Mouse (Mus musculus) midbrain, embryonic 16.5 days (tissue): ENCODE measurements around the gene Siglecg. TPM values are rescaled to one million over a fixed set of nuclear protein-coding genes. Genes with fewer than 3 reads are reported as not detected.
A peak's percentile ranks its signal among the peaks of the same experiment; 100 is the strongest.

ENCODE experiments used
- ATAC-seq: fragments of 200-750 bp; cut with Nextera tagmentation; 2 replicates; pipeline ENCODE4 v1.8.0; 2017; ENCODE audit warnings: moderate TSS enrichment
- H3K27ac ChIP-seq: fragments of 300-500 bp; sonication (generic); 2 replicates; pipeline ENCODE4 v1.5.1; 2014; ENCODE audit warnings: mild to moderate bottlenecking, low read length, mixed read lengths
- H3K27me3 ChIP-seq: fragments of 300-500 bp; sonication (generic); 2 replicates; pipeline ENCODE4 v1.6.1; 2014; ENCODE audit warnings: low read depth, low read length, mixed read lengths; ENCODE audit not compliant: control insufficient read depth, insufficient read depth
- H3K36me3 ChIP-seq: fragments of 300-500 bp; sonication (generic); 2 replicates; pipeline ENCODE4 v1.6.1; 2014; ENCODE audit warnings: mild to moderate bottlenecking, low read length, moderate library complexity, mixed read lengths; ENCODE audit not compliant: control insufficient read depth, insufficient read depth
- H3K4me1 ChIP-seq: fragments of 300-500 bp; sonication (generic); 2 replicates; pipeline ENCODE4 v1.6.1; 2014; ENCODE audit warnings: mild to moderate bottlenecking, low read length, mixed read lengths; ENCODE audit not compliant: control insufficient read depth, insufficient read depth
- H3K4me2 ChIP-seq: fragments of 300-500 bp; sonication (generic); 2 replicates; pipeline ENCODE4 v1.6.1; 2014; ENCODE audit warnings: mild to moderate bottlenecking, low read length, mixed read lengths
- H3K4me3 ChIP-seq: fragments of 300-500 bp; sonication (generic); 2 replicates; pipeline ENCODE4 v1.5.1; 2014; ENCODE audit warnings: low read depth, mild to moderate bottlenecking, low read length, moderate library complexity, mixed read lengths
- H3K9ac ChIP-seq: fragments of 300-500 bp; sonication (generic); 2 replicates; pipeline ENCODE4 v1.6.1; 2014; ENCODE audit warnings: low read depth, low read length, mixed read lengths
- H3K9me3 ChIP-seq: fragments of 300-500 bp; sonication (generic); replicated peaks from 2 replicates; pipeline ENCODE4 v1.6.1; 2014; ENCODE audit warnings: mild to moderate bottlenecking, low read length, mixed read lengths; ENCODE audit not compliant: control insufficient read depth, poor library complexity, severe bottlenecking
- WGBS: fragments of 180-500 bp; shearing (Covaris S2); extraction: QIAGEN DNeasy Blood & Tissue Kit; methylation state at CpG from one replicate; pipeline ENCODE4 v1.1.7; 2014; 5-methylcytosine and 5-hydroxymethylcytosine counted together
- polyA plus RNA-seq: library from polyadenylated mRNA; unstranded; fragments of >200 nt; fragmentation: Nextera tagmentation; extraction: Ambion mirVana; gene quantifications from 2 replicates; pipeline ENCODE4 v1.2.1, GENCODE M21; 2015

The Siglecg gene
- polyA plus RNA-seq, 1 experiment from 2014 or later: not detected

GRCm38 (mm10) chr7:43436341-43437255 is 28.6 kb downstream of the Siglecg start, which contains the start of gene Nkg7:
Gene Nkg7, plus strand, starts transcription at chr7:43437073.
- no peaks in the 10 kb centered on the region for H3K9me3 ChIP-seq
- no peak within 1 kb of the TSS for H3K4me2 ChIP-seq
- WGBS: 85% methylated on average over 10 of the region's 10 CpGs
- ATAC-seq: no peak
- H3K27me3 ChIP-seq: no peaks in the 10 kb centered on the region
- H3K4me1 ChIP-seq: no peaks in the 10 kb centered on the region
- H3K4me3 ChIP-seq: no peak within 1 kb of the TSS
- no peak within 1 kb of the TSS for H3K27ac ChIP-seq
- no peak within 1 kb of the TSS for H3K9ac ChIP-seq
- H3K36me3 ChIP-seq: no peaks in the 10 kb centered on the region

GRCm38 (mm10) chr7:43438611-43439010 is 30.6 kb downstream of the Siglecg start:
- Histone ChIP-seq H3K9ac (no peak overlapping the region), H3K36me3 (no peaks in the 10 kb centered on the region), H3K4me2 (no peak overlapping the region), H3K9me3 (no peaks in the 10 kb centered on the region), H3K4me1 (peaks cover 5% of the 10 kb centered on the region), H3K27me3 (no peaks in the 10 kb centered on the region), H3K27ac (no peak overlapping the region), H3K4me3 (no peak overlapping the region)
- no peak for ATAC-seq
- whole genome bisulfite sequencing: 81% methylated on average over 4 of the region's 4 CpGs

GRCm38 (mm10) chr7:43440482-43440881 is 32.5 kb downstream of the Siglecg start, which contains the start of gene Cldnd2:
Gene Cldnd2, plus strand, starts transcription at chr7:43440782.
- no peak within 1 kb of the TSS for H3K27ac ChIP-seq
- H3K4me2 ChIP-seq: no peak within 1 kb of the TSS
- H3K4me1 ChIP-seq: peaks cover 16% of the 10 kb centered on the region
- no peak for ATAC-seq
- H3K9me3 ChIP-seq: no peaks in the 10 kb centered on the region
- 82% methylated on average over 6 of the region's 6 CpGs for WGBS
- no peaks in the 10 kb centered on the region for H3K36me3 ChIP-seq
- H3K9ac ChIP-seq: no peak within 1 kb of the TSS
- H3K27me3 ChIP-seq: no peaks in the 10 kb centered on the region
- H3K4me3 ChIP-seq: no peak within 1 kb of the TSS

- Histone ChIP-seq H3K4me1 (peaks cover 16% of the 10 kb centered on the region), H3K9ac (no peak overlapping the region), H3K4me3 (no peak overlapping the region), H3K27ac (no peak overlapping the region), H3K4me2 (no peak overlapping the region), H3K9me3 (no peaks in the 10 kb centered on the region), H3K36me3 (no peaks in the 10 kb centered on the region), H3K27me3 (no peaks in the 10 kb centered on the region)
- no peak for ATAC-seq
- 86% methylated on average over 3 of the region's 3 CpGs for WGBS
These were observed 33.1 kb downstream of the Siglecg start for GRCm38 (mm10) chr7:43441071-43441470.

GRCm38 (mm10) chr7:43442684-43443083 is 34.7 kb downstream of the Siglecg start:
- H3K4me1 ChIP-seq: peaks cover 16% of the 10 kb centered on the region
- WGBS: 13% methylated on average over 9 of the region's 9 CpGs
- no peak for ATAC-seq
- H3K36me3 ChIP-seq: no peaks in the 10 kb centered on the region
- no peaks in the 10 kb centered on the region for H3K27me3 ChIP-seq
- no peaks in the 10 kb centered on the region for H3K9me3 ChIP-seq
- H3K9ac ChIP-seq: peak overlapping the region; percentile 75
- H3K27ac ChIP-seq: peak overlapping the region; percentile 90
- H3K4me2 ChIP-seq: peak overlapping the region; percentile 73
- peak overlapping the region; percentile 45 for H3K4me3 ChIP-seq

- H3K27me3 ChIP-seq: no peaks in the 10 kb centered on the region
- peak; percentile 85 for ATAC-seq
- peak overlapping the region; percentile 45 for H3K4me3 ChIP-seq
- under 1% methylated on average over 36 of the region's 36 CpGs for WGBS
- H3K27ac ChIP-seq: peak overlapping the region; percentile 90
- H3K4me1 ChIP-seq: peaks cover 16% of the 10 kb centered on the region
- H3K36me3 ChIP-seq: no peaks in the 10 kb centered on the region
- H3K9me3 ChIP-seq: no peaks in the 10 kb centered on the region
- H3K4me2 ChIP-seq: peak overlapping the region; percentile 73
- peak overlapping the region; percentile 75 for H3K9ac ChIP-seq
These were observed 35.3 kb downstream of the Siglecg start for GRCm38 (mm10) chr7:43443126-43443916.

- Histone ChIP-seq H3K4me1 (peaks cover 16% of the 10 kb centered on the region), H3K4me3 (peak within 1 kb of the TSS; percentile 45), H3K27me3 (no peaks in the 10 kb centered on the region), H3K9ac (peak within 1 kb of the TSS; percentile 75), H3K9me3 (no peaks in the 10 kb centered on the region), H3K4me2 (peak within 1 kb of the TSS; percentile 73), H3K36me3 (no peaks in the 10 kb centered on the region), H3K27ac (peak within 1 kb of the TSS; percentile 90)
- ATAC-seq: peak; percentile 98
- WGBS: under 1% methylated on average over 27 of the region's 27 CpGs
These were observed 35.9 kb downstream of the Siglecg start, which contains the start of the genes Etfb and Gm45233 for GRCm38 (mm10) chr7:43443917-43444293. Gene Etfb, plus strand, starts transcription at chr7:43444083. Gene Gm45233, plus strand, starts transcription at chr7:43444128.

GRCm38 (mm10) chr7:43447801-43448200 is 39.8 kb downstream of the Siglecg start:
- H3K4me3 ChIP-seq: no peak overlapping the region
- peaks cover 12% of the 10 kb centered on the region for H3K4me1 ChIP-seq
- ATAC-seq: no peak
- no peak overlapping the region for H3K4me2 ChIP-seq
- no peaks in the 10 kb centered on the region for H3K27me3 ChIP-seq
- WGBS: 96% methylated on average over 4 of the region's 4 CpGs
- H3K27ac ChIP-seq: no peak overlapping the region
- no peak overlapping the region for H3K9ac ChIP-seq
- H3K36me3 ChIP-seq: no peaks in the 10 kb centered on the region
- H3K9me3 ChIP-seq: no peaks in the 10 kb centered on the region
